9 mouse cellular contexts compared by ENCODE assay signal in the genomic region with DNA sequence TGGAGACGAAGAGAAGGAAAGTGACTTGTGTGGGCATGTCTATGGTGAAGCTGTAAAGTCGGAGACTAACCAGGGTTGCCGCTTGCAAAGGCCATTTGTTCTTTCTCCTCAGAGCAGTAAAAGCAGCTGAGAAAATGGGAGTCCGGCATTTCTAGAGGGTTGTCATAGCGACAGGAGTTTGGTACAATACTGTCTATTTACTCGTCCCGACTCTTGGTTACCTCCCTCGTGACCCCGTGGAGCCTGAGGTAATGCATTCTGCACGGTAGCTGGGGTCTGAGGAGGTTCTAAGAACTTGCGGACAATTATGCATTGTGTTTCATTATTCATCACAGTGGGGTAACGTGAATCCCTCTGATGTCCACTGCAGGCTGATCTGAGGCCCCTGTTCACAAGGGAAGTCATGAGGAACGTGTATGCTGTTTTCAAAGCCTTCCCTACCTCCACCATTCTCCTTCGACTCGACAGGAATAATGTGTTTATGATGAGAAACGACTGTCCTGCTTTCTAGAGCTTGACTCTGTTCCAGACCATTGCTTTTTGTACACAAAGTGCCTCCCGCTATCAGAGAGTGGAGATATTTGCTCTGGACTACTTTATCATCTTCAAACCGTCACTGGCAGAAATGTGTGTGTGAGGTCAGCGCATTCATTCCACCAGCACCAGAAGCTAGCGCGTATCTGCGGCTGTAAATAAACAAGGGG. TPM values are rescaled to one million over a fixed set of nuclear protein-coding genes. Genes with fewer than 3 reads are reported as not detected.
DNase-seq lines count a peak whose midpoint lies in the region; ATAC-seq and TF ChIP-seq lines count a peak whose summit lies in the region.
"Had no signal": no experiment of that assay in that cellular context is flagged by ENCODE, and none has a peak within 500 bp of the region (broad histone marks: within the 10 kb centered on the region; RNA-seq: fewer than 3 reads in every experiment).

No protein-coding gene starts in this region.

- H3K4me2 ChIP-seq in forebrain, embryonic 14.5 days (ENCODE audit: low read length): peak overlapping the region; percentile 58
- H3K4me2 ChIP-seq in hindbrain, embryonic 14.5 days (replicated peaks): peak overlapping the region; percentile 67

- intact Hi-C loops in left cerebral cortex, postnatal 10 days (cut with DNase I): no loop called here

- peak overlapping the region; percentile 26; the same call in 1 of the 2 replicates for H3K27ac ChIP-seq in liver, adult 2 months (replicated peaks; ENCODE audit: insufficient read depth, low read depth, low read length)
- no peak overlapping the region; the same call in 1 of the 2 replicates for H3K27ac ChIP-seq in forebrain, embryonic 14.5 days (ENCODE audit: low read depth, low read length)
- peak overlapping the region; percentile 73 for H3K27ac ChIP-seq in hindbrain, embryonic 14.5 days
- H3K27ac ChIP-seq in testis, adult 2 months (ENCODE audit: control insufficient read depth, insufficient read depth, low read depth, low read length): peak overlapping the region; percentile 62

- WGBS in liver, adult 2 months: 22% methylated on average over 22 of the region's 22 CpGs
- 10% methylated on average over 22 of the region's 22 CpGs for WGBS in forebrain, embryonic 14.5 days
- WGBS in hindbrain, embryonic 14.5 days: 2% methylated on average over 22 of the region's 22 CpGs

- H3K9me3 ChIP-seq in forebrain, embryonic 14.5 days (replicated peaks; ENCODE audit: control insufficient read depth, low read length): no peaks in the 10 kb centered on the region
- H3K9me3 ChIP-seq in hindbrain, embryonic 14.5 days (ENCODE audit: control insufficient read depth, low read length): no peaks in the 10 kb centered on the region

- TF ChIP-seq CTCF in liver, adult 2 months (IDR thresholded peaks at IDR 0.05; ENCODE audit: low read depth, low read length): no peak
- no peak for TF ChIP-seq CTCF in testis, adult 2 months (IDR thresholded peaks at IDR 0.05; ENCODE audit: control insufficient read depth, insufficient read depth, insufficient replicate concordance, low read depth, low read length)

- no peak overlapping the region for H3K9ac ChIP-seq in liver, adult 2 months (ENCODE audit: low read depth, low read length)
- H3K9ac ChIP-seq in forebrain, embryonic 14.5 days (ENCODE audit: low read length): peak overlapping the region; percentile 25
- peak overlapping the region; percentile 42 for H3K9ac ChIP-seq in hindbrain, embryonic 14.5 days

- peak; percentile 85 for ATAC-seq in forebrain, embryonic 14.5 days
- peak; percentile 93 for ATAC-seq in hindbrain, embryonic 14.5 days (ENCODE audit: low FRiP score)
- peak; percentile 27 for ATAC-seq in megakaryocyte progenitor cell, adult 5-6 weeks (replicated peaks; ENCODE audit: poor library complexity)

- H3K4me3 ChIP-seq in liver, adult 2 months (ENCODE audit: insufficient read depth, low read depth, low read length): no peak overlapping the region
- peak overlapping the region; percentile 24 for H3K4me3 ChIP-seq in forebrain, embryonic 14.5 days (ENCODE audit: low read depth, low read length)
- peak overlapping the region; percentile 29 for H3K4me3 ChIP-seq in hindbrain, embryonic 14.5 days (replicated peaks; ENCODE audit: low read length)
- H3K4me3 ChIP-seq in testis, adult 2 months (ENCODE audit: control insufficient read depth, low read depth, low read length): peak overlapping the region; percentile 81

- TF ChIP-seq POLR2A in liver, adult 2 months (IDR thresholded peaks at IDR 0.05; ENCODE audit: extremely low read depth, insufficient read depth, low read length): no peak
- no peak for TF ChIP-seq POLR2A in testis, adult 2 months (IDR thresholded peaks at IDR 0.05; ENCODE audit: control insufficient read depth, low read depth, low read length)

- H3K27me3 ChIP-seq in liver, adult 2 months (ENCODE audit: control insufficient read depth, insufficient read depth, low read length): no peaks in the 10 kb centered on the region
- no peaks in the 10 kb centered on the region for H3K27me3 ChIP-seq in forebrain, embryonic 14.5 days (replicated peaks; ENCODE audit: control insufficient read depth, insufficient read depth, low read length)
- no peaks in the 10 kb centered on the region for H3K27me3 ChIP-seq in hindbrain, embryonic 14.5 days (ENCODE audit: control insufficient read depth, insufficient read depth, low read length)
- no peaks in the 10 kb centered on the region for H3K27me3 ChIP-seq in testis, adult 2 months (ENCODE audit: control insufficient read depth, insufficient read depth, low read length)

- no peaks in the 10 kb centered on the region for H3K79me2 ChIP-seq in liver, adult 2 months (ENCODE audit: control insufficient read depth, insufficient read depth, low read length)

- H3K4me1 ChIP-seq in liver, adult 2 months (ENCODE audit: control insufficient read depth, insufficient read depth, low read length): no peaks in the 10 kb centered on the region
- H3K4me1 ChIP-seq in forebrain, embryonic 14.5 days (ENCODE audit: control insufficient read depth, insufficient read depth, low read length): peaks cover 12% of the 10 kb centered on the region
- H3K4me1 ChIP-seq in hindbrain, embryonic 14.5 days (replicated peaks; ENCODE audit: control insufficient read depth, insufficient read depth, low read length): peaks cover 10% of the 10 kb centered on the region
- H3K4me1 ChIP-seq in testis, adult 2 months (ENCODE audit: control insufficient read depth, insufficient read depth, low read length): peaks cover 9% of the 10 kb centered on the region

- H3K36me3 ChIP-seq in liver, adult 2 months (ENCODE audit: control insufficient read depth, insufficient read depth, low read length): no peaks in the 10 kb centered on the region
- no peaks in the 10 kb centered on the region for H3K36me3 ChIP-seq in forebrain, embryonic 14.5 days (ENCODE audit: control insufficient read depth, insufficient read depth, low read length)
- H3K36me3 ChIP-seq in hindbrain, embryonic 14.5 days (replicated peaks; ENCODE audit: control insufficient read depth, insufficient read depth): no peaks in the 10 kb centered on the region
- H3K36me3 ChIP-seq in testis, adult 2 months (ENCODE audit: control insufficient read depth, insufficient read depth, low read length): no peaks in the 10 kb centered on the region
- H3K36me3 ChIP-seq: G1E had no signal

- peak; percentile 47 for DNase-seq in liver, adult 2 months (ENCODE audit: extremely low read depth, low read depth, low spot score)
- no peak for DNase-seq in liver
- peak; percentile 77 for DNase-seq in forebrain, embryonic 14.5 days (ENCODE audit: low spot score)
- peak; percentile 67 for DNase-seq in hindbrain, embryonic 14.5 days (ENCODE audit: low spot score)
- peak; percentile 20 to 22 for DNase-seq in left cerebral cortex, postnatal 10 days (ENCODE audit: extremely low spot score in 1 of 2, low spot score in 2 of 2)
- no peak for DNase-seq in spleen, postnatal 14 days (ENCODE audit: low spot score in 2 of 2)

RNA-seq across cellular contexts. Expression of gene Ednrb, which starts 55.1 kb away (rescaled TPM):
- 9.5 and 12.0 TPM in 2 replicates for total RNA-seq in liver, adult 2 months (2014; rRNA removed)
- polyA plus RNA-seq in liver, adult 2 months (2012; rRNA removed): 2.8 and 3.0 TPM in 2 replicates
- 74.0 and 77.3 TPM in 2 replicates for polyA plus RNA-seq in forebrain, embryonic 14.5 days (2014; fragmentation: Nextera tagmentation; extraction: Ambion mirVana)
- polyA plus RNA-seq in hindbrain, embryonic 14.5 days (2014; fragmentation: Nextera tagmentation; extraction: Ambion mirVana): 135 and 151 TPM in 2 replicates
- total RNA-seq in left cerebral cortex, postnatal 10 days (2021): 100 to 1,000 TPM; 103 to 113 TPM
- total RNA-seq in megakaryocyte progenitor cell, adult 5-6 weeks (2015): 0.20 and 0.71 TPM in 2 replicates
- 0.30 TPM in 1 of 2 replicates, not detected in the other for total RNA-seq in megakaryocyte progenitor cell, adult 5-6 weeks (2017)
- polyA plus RNA-seq in testis, adult 2 months (2012; rRNA removed): 0.10 and 0.52 TPM in 2 replicates
- polyA plus RNA-seq: G1E had no signal

Comparison
In these comparisons a context has a peak if more than half of its experiments do, and no peak if none do; other contexts are left out.
1. DNase-seq: peak in liver, adult 2 months (single experiment), forebrain, embryonic 14.5 days (single experiment), hindbrain, embryonic 14.5 days (single experiment) and left cerebral cortex, postnatal 10 days (2 of 2); none in liver (single experiment) and spleen, postnatal 14 days (0 of 2).
2. ATAC-seq: peak in every context shown above with its lines; median percentile 93 in hindbrain, embryonic 14.5 days; 85 in forebrain, embryonic 14.5 days; 27 in megakaryocyte progenitor cell, adult 5-6 weeks.
3. RNA of gene Ednrb, which starts 55.1 kb away (polyA plus RNA-seq): 135 to 151 TPM in hindbrain, embryonic 14.5 days and 74.0 to 77.3 TPM in forebrain, embryonic 14.5 days; 2.8 to 3.0 TPM in liver, adult 2 months and 0.10 to 0.52 TPM in testis, adult 2 months; every median in the first group is over 10 times any median in the second.